Mouse (Mus musculus) ovary, adult 10 weeks (tissue): ENCODE data around the gene Phc2. TPM values are rescaled to one million over a fixed set of nuclear protein-coding genes. Genes with fewer than 3 reads are reported as not detected.

ENCODE experiments used
- polyA plus RNA-seq: library from polyadenylated mRNA; stranded (reverse); fragments of 350-450 nt; fragmentation: Illumina TruSeq; extraction: RNeasy Lipid Tissue Mini Kit (QIAGEN cat#74804); gene quantifications from one replicate; pipeline ENCODE4 v1.2.3, GENCODE M21; 2014

Phc2 gene
- polyA plus RNA-seq = 1.2 TPM

DNA sequence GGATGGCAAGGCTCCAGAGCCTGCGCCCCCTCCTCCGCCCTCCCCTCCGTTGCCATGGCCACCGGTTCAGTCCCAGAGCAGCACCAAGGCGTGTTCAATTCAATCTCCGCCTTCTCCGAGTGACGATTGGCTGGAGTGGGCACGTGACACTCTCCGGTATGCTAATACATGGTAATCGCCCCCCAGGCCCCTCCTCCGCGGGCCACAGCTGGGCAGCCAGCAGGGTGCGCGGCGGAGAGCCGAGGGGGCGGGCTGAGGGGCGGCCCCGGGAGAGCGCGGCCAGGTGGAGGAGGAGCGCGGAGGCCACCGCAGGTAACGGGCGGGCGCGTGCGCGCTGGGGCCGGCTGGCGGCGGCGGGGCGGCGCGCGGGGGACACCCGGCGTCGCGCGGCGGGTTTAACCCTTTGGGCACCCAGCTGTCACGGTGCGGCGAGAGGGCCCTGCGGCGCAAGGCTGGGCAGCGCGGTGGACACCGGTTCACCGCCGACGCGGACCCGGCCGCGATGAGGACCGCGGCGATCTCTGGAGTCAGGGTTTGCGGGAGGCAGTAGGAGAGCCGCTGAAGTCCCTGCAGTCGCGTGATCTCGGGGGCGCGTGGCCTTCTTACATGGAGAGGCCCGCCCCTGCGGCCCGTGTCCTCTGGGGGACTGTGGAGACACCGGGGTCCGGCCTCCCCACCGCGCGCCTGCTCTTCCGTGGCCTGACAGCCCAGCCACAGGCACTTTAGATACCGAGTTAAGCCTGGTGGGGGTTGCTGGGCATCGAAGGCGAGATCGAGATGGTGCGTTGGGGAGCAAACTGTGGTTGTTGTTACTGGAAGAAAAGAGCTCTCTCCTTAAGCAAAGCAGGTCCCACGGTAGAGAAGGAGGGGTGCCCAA lies at the start of gene Phc2:
Gene Phc2, plus strand, starts transcription at position 198 of the 877 bp plus-strand sequence.

DNA sequence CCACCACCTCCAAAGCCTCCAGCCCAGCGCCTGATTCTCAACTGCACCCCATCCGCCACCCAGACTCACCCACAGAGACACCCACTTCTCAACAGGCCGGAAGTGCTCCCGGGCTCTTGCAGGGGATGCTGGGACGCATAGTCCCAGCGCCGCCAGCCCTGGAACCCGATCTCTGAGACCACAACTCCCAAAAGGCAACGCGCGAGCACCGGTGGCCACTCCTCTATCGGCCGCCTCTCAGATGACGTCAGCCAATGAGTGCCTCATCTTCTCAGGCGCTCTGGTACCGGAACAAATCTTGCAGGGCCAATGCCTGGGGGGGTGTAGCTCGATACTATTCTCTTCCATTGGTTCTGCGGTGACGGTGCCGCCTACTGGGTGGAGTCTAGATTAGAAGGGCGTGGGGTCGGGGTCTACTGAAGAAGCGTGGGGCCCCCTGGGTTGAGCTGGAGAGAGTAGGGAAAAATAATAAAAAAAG lies 44.5 kb upstream of the Phc2 start, which contains the start of gene Zscan20:
Gene Zscan20, minus strand, starts transcription at position 174 of the 478 bp plus-strand sequence.

DNA sequence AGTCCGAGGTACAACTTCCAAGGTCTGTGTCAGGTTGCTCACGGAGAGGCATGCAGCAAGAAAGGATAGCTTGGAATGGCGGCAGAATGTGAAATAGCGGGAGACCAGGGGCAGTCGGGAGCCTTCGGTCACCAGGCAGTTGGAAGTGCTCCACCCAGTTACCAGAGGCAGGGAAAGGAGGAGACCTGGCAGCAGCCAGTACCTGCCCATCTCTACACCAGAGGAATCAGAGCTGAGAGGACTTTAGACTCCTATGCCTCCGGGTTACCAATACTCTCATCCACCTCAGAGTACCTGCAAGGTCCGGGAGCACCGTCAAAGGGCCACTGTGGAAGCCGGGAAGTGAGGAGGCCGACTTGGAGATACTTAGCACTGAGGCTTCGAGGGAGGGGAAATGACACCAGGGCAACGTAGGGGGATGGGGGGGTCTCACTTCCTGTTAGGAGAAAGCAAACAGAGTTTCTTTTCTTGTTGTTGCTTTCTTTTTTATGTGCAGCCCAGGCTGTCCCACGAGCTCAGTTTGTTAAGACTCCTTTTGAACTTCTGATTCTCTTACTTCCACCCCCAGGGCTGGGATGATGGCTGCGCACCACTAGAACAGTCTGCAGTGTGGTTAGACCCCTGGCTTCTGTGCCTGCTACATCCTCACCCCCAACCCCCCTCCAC lies 36.1 kb upstream of the Phc2 start, which contains the start of gene Tlr12:
Gene Tlr12, minus strand, starts transcription at position 374 of the 666 bp plus-strand sequence.

DNA sequence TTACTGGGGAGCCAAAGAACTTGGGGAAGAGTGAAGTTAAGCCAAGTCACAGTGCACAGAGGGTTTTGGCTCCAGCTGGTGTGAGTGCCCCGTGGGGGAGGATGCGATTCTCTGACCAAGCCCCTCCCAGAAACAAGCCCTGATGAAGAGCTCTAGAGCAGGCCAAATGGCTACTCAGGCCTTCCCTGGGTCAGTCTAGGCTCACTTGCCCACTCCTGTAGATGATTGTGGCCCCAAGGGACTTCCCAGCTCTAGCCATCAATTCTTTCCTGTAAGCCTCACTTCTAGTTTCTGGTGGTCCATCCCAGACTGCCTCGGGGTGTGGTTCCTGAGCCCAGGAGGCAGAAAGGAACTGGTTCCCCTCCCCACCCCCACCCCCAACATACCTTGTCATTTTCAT lies 100.6 kb downstream of the Phc2 start, which contains the start of gene A3galt2:
Gene A3galt2, plus strand, starts transcription at position 301 of the 400 bp plus-strand sequence.

Other genes starting within 250 kb of the Phc2 start
- 3.1 TPM for gene Zscan20, start 44.6 kb upstream of the Phc2 start, polyA plus RNA-seq
- not detected for gene Tlr12, start 36.1 kb upstream of the Phc2 start, polyA plus RNA-seq
- gene A3galt2, start 100.7 kb downstream of the Phc2 start, polyA plus RNA-seq = not detected
- gene Zfp362, start 151.3 kb downstream of the Phc2 start, polyA plus RNA-seq = 16.6 TPM
- gene Trim62, start 228.9 kb downstream of the Phc2 start, polyA plus RNA-seq = 6.5 TPM